In genomic region chr2:133427039-133427438, GRCm38 (mm10) we compare ENCODE assay signal across 21 mouse cellular contexts.
A peak's percentile ranks its signal among the peaks of the same experiment; 100 is the strongest.
DNase-seq lines count a peak whose midpoint lies in the region; ATAC-seq and TF ChIP-seq lines count a peak whose summit lies in the region.
"Had no signal": no experiment of that assay in that cellular context is flagged by ENCODE, and none has a peak within 500 bp of the region (broad histone marks: within the 10 kb centered on the region; RNA-seq: fewer than 3 reads in every experiment).

No protein-coding gene starts in this region.

- peak; percentile 15 to 30 for DNase-seq in heart, adult 9 months (ENCODE audit: low spot score in 2 of 2)
- no peak for DNase-seq in heart, postnatal 25 days (ENCODE audit: low spot score)
- DNase-seq in kidney, postnatal 10 days, result peak; percentile 27
- DNase-seq in stomach, postnatal 0 days (ENCODE audit: low spot score), result no peak
- no peak for DNase-seq in lung, postnatal 36 days
- DNase-seq in T-cell, adult 2 months (ENCODE audit: low spot score), result no peak
- DNase-seq: adrenal gland, adult 2 months; cerebellum, adult 2 months; gastrocnemius, adult 2 months; right cerebral cortex, adult 18-20 months had no signal

- intact Hi-C loops in heart, postnatal 25 days (cut with DNase I), result no loop called here

- no peak overlapping the region for H3K27ac ChIP-seq in kidney, embryonic 15.5 days
- H3K27ac ChIP-seq in liver, embryonic 12.5 days, result peak overlapping the region; percentile 23; the same call in 1 of the 2 replicates
- no peak overlapping the region for H3K27ac ChIP-seq in stomach, postnatal 0 days (replicated peaks)
- H3K27ac ChIP-seq: forebrain, embryonic 10.5 days; gastrocnemius, adult 2 months; heart, embryonic 15.5 days; limb, embryonic 13.5 days; lung, embryonic 15.5 days; macrophage; midbrain, embryonic 13.5 days; neural tube, embryonic 13.5 days had no signal

- ATAC-seq in kidney, embryonic 15.5 days (replicated peaks; ENCODE audit: low FRiP score), result no peak
- ATAC-seq in liver, embryonic 12.5 days, result no peak
- ATAC-seq in stomach, postnatal 0 days (ENCODE audit: low FRiP score, low TSS enrichment), result peak; percentile 56; the same call in 1 of the 2 replicates
- ATAC-seq: inflammation-experienced regulatory T-cells, adult 6 months; midbrain, embryonic 13.5 days had no signal

- no peaks in the 10 kb centered on the region for H3K36me3 ChIP-seq in kidney, embryonic 15.5 days
- H3K36me3 ChIP-seq in liver, embryonic 12.5 days, result no peaks in the 10 kb centered on the region
- no peaks in the 10 kb centered on the region for H3K36me3 ChIP-seq in stomach, postnatal 0 days (ENCODE audit: control insufficient read depth, insufficient read depth, low read length)
- H3K36me3 ChIP-seq: forebrain, embryonic 10.5 days; G1E; heart, embryonic 15.5 days; limb, embryonic 13.5 days; lung, embryonic 15.5 days; midbrain, embryonic 13.5 days; neural tube, embryonic 13.5 days had no signal

- H3K9me3 ChIP-seq in kidney, embryonic 15.5 days (replicated peaks), result no peaks in the 10 kb centered on the region
- no peaks in the 10 kb centered on the region for H3K9me3 ChIP-seq in liver, embryonic 12.5 days (replicated peaks)
- H3K9me3 ChIP-seq in stomach, postnatal 0 days (ENCODE audit: control insufficient read depth, low read length), result no peaks in the 10 kb centered on the region
- H3K9me3 ChIP-seq: forebrain, embryonic 10.5 days; heart, embryonic 15.5 days; limb, embryonic 13.5 days; lung, embryonic 15.5 days; midbrain, embryonic 13.5 days; neural tube, embryonic 13.5 days had no signal

- no peaks in the 10 kb centered on the region for H3K4me1 ChIP-seq in kidney, embryonic 15.5 days
- H3K4me1 ChIP-seq in liver, embryonic 12.5 days, result peaks cover 75% of the 10 kb centered on the region
- no peaks in the 10 kb centered on the region for H3K4me1 ChIP-seq in stomach, postnatal 0 days (replicated peaks; ENCODE audit: control insufficient read depth, insufficient read depth)
- H3K4me1 ChIP-seq: forebrain, embryonic 10.5 days; limb, embryonic 13.5 days; lung, embryonic 15.5 days; midbrain, embryonic 13.5 days; neural tube, embryonic 13.5 days had no signal

- no peak overlapping the region for H3K4me2 ChIP-seq in kidney, embryonic 15.5 days
- peak overlapping the region; percentile 49; the same call in 1 of the 2 replicates for H3K4me2 ChIP-seq in liver, embryonic 12.5 days
- H3K4me2 ChIP-seq in stomach, postnatal 0 days (replicated peaks; ENCODE audit: low read depth), result no peak overlapping the region
- H3K4me2 ChIP-seq: heart, embryonic 15.5 days; limb, embryonic 13.5 days; lung, embryonic 15.5 days; midbrain, embryonic 13.5 days; neural tube, embryonic 13.5 days had no signal

- H3K9ac ChIP-seq in kidney, embryonic 15.5 days, result no peak overlapping the region
- H3K9ac ChIP-seq in liver, embryonic 12.5 days, result no peak overlapping the region
- H3K9ac ChIP-seq in stomach, postnatal 0 days (ENCODE audit: low read length), result no peak overlapping the region
- H3K9ac ChIP-seq: heart, embryonic 15.5 days; limb, embryonic 13.5 days; lung, embryonic 15.5 days; midbrain, embryonic 13.5 days; neural tube, embryonic 13.5 days had no signal

- WGBS in kidney, embryonic 15.5 days, result 68% methylated on average over 1 of the region's 1 CpGs
- WGBS in liver, embryonic 12.5 days (ENCODE audit: insufficient replicate concordance), result 22% methylated on average over 1 of the region's 1 CpGs
- WGBS in stomach, postnatal 0 days, result 58% methylated on average over 1 of the region's 1 CpGs

- no peak for TF ChIP-seq CTCF in stomach, postnatal 0 days (IDR thresholded peaks at IDR 0.05; ENCODE audit: low read depth)

- H3K4me3 ChIP-seq in kidney, embryonic 15.5 days (replicated peaks), result no peak overlapping the region
- H3K4me3 ChIP-seq in liver, embryonic 12.5 days, result no peak overlapping the region
- H3K4me3 ChIP-seq in stomach, postnatal 0 days (ENCODE audit: low read depth, low read length), result no peak overlapping the region
- H3K4me3 ChIP-seq: forebrain, embryonic 10.5 days; gastrocnemius, adult 2 months; heart, embryonic 15.5 days; limb, embryonic 13.5 days; lung, embryonic 15.5 days; midbrain, embryonic 13.5 days; neural tube, embryonic 13.5 days had no signal

- no peaks in the 10 kb centered on the region for H3K27me3 ChIP-seq in kidney, embryonic 15.5 days
- H3K27me3 ChIP-seq in liver, embryonic 12.5 days (replicated peaks), result no peaks in the 10 kb centered on the region
- no peaks in the 10 kb centered on the region for H3K27me3 ChIP-seq in stomach, postnatal 0 days (ENCODE audit: control insufficient read depth, insufficient read depth, low read length)
- H3K27me3 ChIP-seq: heart, embryonic 15.5 days; limb, embryonic 13.5 days; lung, embryonic 15.5 days; midbrain, embryonic 13.5 days; neural tube, embryonic 13.5 days had no signal

- no peak for TF ChIP-seq EP300 in stomach, postnatal 0 days (optimal IDR thresholded peaks at IDR 0.05)

Comparison
In these comparisons a context has a peak if more than half of its experiments do, and no peak if none do; other contexts are left out.
1. DNase-seq: peak in heart, adult 9 months (2 of 2) and kidney, postnatal 10 days (single experiment); none in heart, postnatal 25 days (single experiment), stomach, postnatal 0 days (single experiment), lung, postnatal 36 days (single experiment) and T-cell, adult 2 months (single experiment).